7 mouse cellular contexts compared by ENCODE assay signal in the genomic region with DNA sequence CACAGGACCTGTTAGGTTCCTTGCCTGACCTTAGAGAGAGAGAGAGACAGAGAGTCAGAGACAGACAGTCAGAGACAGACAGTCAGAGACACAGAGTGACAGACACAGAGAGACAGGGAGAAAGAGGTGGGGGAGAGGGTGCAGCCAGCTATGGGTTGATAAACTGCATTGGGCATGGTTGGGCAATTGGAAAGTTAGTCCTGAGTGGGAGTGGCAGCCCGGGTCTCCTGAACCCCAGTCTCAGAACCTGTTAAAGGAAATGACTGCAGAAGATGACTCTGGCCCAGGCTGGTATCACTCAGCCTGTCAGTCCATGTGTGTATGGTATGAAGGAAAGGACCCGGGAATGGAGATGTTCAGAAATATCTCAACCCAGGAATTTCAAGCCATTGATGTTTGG. TPM values are rescaled to one million over a fixed set of nuclear protein-coding genes. Genes with fewer than 3 reads are reported as not detected.
A peak's percentile ranks its signal among the peaks of the same experiment; 100 is the strongest.
DNase-seq lines count a peak whose midpoint lies in the region; ATAC-seq and TF ChIP-seq lines count a peak whose summit lies in the region.

No protein-coding gene starts in this region.

- H3K9me3 ChIP-seq in embryonic facial prominence, embryonic 14.5 days (ENCODE audit: control insufficient read depth, low read length), result no peaks in the 10 kb centered on the region
- no peaks in the 10 kb centered on the region for H3K9me3 ChIP-seq in hindbrain, embryonic 16.5 days (ENCODE audit: control insufficient read depth, low read length)
- no peaks in the 10 kb centered on the region for H3K9me3 ChIP-seq in midbrain, postnatal 0 days (ENCODE audit: low read length)

- H3K4me3 ChIP-seq in layer of hippocampus, adult 2 months, result peak overlapping the region; percentile 89
- peak overlapping the region; percentile 81 for H3K4me3 ChIP-seq in embryonic facial prominence, embryonic 14.5 days (ENCODE audit: low read depth, low read length)
- H3K4me3 ChIP-seq in hindbrain, embryonic 16.5 days (ENCODE audit: low read length), result no peak overlapping the region
- peak overlapping the region; percentile 62 for H3K4me3 ChIP-seq in midbrain, postnatal 0 days (ENCODE audit: low read depth, low read length)

- H3K27ac ChIP-seq in layer of hippocampus, adult 2 months, result peak overlapping the region; percentile 99
- no peak overlapping the region for H3K27ac ChIP-seq in embryonic facial prominence, embryonic 14.5 days (replicated peaks; ENCODE audit: low read depth, low read length)
- no peak overlapping the region for H3K27ac ChIP-seq in hindbrain, embryonic 16.5 days (ENCODE audit: low read depth, low read length)
- no peak overlapping the region for H3K27ac ChIP-seq in midbrain, postnatal 0 days (ENCODE audit: low read depth, low read length)

- no peak for DNase-seq in layer of hippocampus, adult 2 months (ENCODE audit: low spot score in 2 of 2)
- no peak for DNase-seq in layer of hippocampus, postnatal 10 days (ENCODE audit: low spot score in 2 of 2)
- DNase-seq in embryonic facial prominence, embryonic 14.5 days (ENCODE audit: low spot score), result no peak
- DNase-seq in midbrain, postnatal 0 days (ENCODE audit: low spot score), result no peak
- DNase-seq in embryo, embryonic 9.5 days (ENCODE audit: extremely low spot score), result no peak

- peaks cover 29% of the 10 kb centered on the region for H3K36me3 ChIP-seq in embryonic facial prominence, embryonic 14.5 days (ENCODE audit: control insufficient read depth, insufficient read depth, low read length)
- H3K36me3 ChIP-seq in hindbrain, embryonic 16.5 days (ENCODE audit: control insufficient read depth, insufficient read depth, low read length), result no peaks in the 10 kb centered on the region
- 0 out of 2 replicates have a peak, but pooled peaks cover 6% of the 10 kb centered on the region for H3K36me3 ChIP-seq in midbrain, postnatal 0 days (ENCODE audit: insufficient read depth, low read length)

- TF ChIP-seq CTCF in layer of hippocampus, adult 2 months (conservative IDR thresholded peaks at IDR 0.05), result no peak
- no peak for TF ChIP-seq CTCF in midbrain, postnatal 0 days (IDR thresholded peaks at IDR 0.05)

- peaks cover 14% of the 10 kb centered on the region for H3K4me1 ChIP-seq in embryonic facial prominence, embryonic 14.5 days (ENCODE audit: control insufficient read depth, insufficient read depth, low read length)
- peaks cover 25% of the 10 kb centered on the region for H3K4me1 ChIP-seq in hindbrain, embryonic 16.5 days (ENCODE audit: control insufficient read depth, insufficient read depth, low read depth, low read length)
- H3K4me1 ChIP-seq in midbrain, postnatal 0 days (ENCODE audit: insufficient read depth, low read length), result no peaks in the 10 kb centered on the region

- no peak for ATAC-seq in embryonic facial prominence, embryonic 14.5 days (ENCODE audit: low read depth)
- ATAC-seq in hindbrain, embryonic 16.5 days, result no peak
- ATAC-seq in midbrain, postnatal 0 days (ENCODE audit: low FRiP score), result no peak
- no peak for ATAC-seq in activated CD4-positive, CD25-positive, alpha-beta regulatory T cell, adult 4 months

- H3K27me3 ChIP-seq in embryonic facial prominence, embryonic 14.5 days (replicated peaks; ENCODE audit: control insufficient read depth, insufficient read depth, low read length), result 0 out of 2 replicates have a peak, but pooled peaks cover under 1% of the 10 kb centered on the region
- H3K27me3 ChIP-seq in hindbrain, embryonic 16.5 days (replicated peaks; ENCODE audit: control insufficient read depth, insufficient read depth, low read length), result no peaks in the 10 kb centered on the region
- H3K27me3 ChIP-seq in midbrain, postnatal 0 days (ENCODE audit: insufficient read depth, low read length), result no peaks in the 10 kb centered on the region

- WGBS in embryonic facial prominence, embryonic 14.5 days, result 55% methylated on average over 2 of the region's 2 CpGs
- WGBS in hindbrain, embryonic 16.5 days, result 83% methylated on average over 2 of the region's 2 CpGs
- WGBS in midbrain, postnatal 0 days, result 77% methylated on average over 2 of the region's 2 CpGs

- H3K4me2 ChIP-seq in embryonic facial prominence, embryonic 14.5 days (ENCODE audit: low read depth, low read length), result peak overlapping the region; percentile 92
- H3K4me2 ChIP-seq in hindbrain, embryonic 16.5 days (ENCODE audit: low read length), result peak overlapping the region; percentile 95
- H3K4me2 ChIP-seq in midbrain, postnatal 0 days (ENCODE audit: low read depth, low read length, poor library complexity, severe bottlenecking), result peak overlapping the region; percentile 95

- H3K9ac ChIP-seq in embryonic facial prominence, embryonic 14.5 days (ENCODE audit: low read depth, low read length), result peak overlapping the region; percentile 93; the same call in 1 of the 2 replicates
- H3K9ac ChIP-seq in hindbrain, embryonic 16.5 days (ENCODE audit: low read depth, low read length), result no peak overlapping the region; the same call in 1 of the 2 replicates
- H3K9ac ChIP-seq in midbrain, postnatal 0 days (replicated peaks; ENCODE audit: low read length, poor library complexity, severe bottlenecking), result no peak overlapping the region

RNA-seq across cellular contexts. Expression of a gene that starts 2.1 kb away (rescaled TPM):
- total RNA-seq in layer of hippocampus, adult 2 months (2021), result 10 to 100 TPM; 20.4 to 20.5 TPM
- total RNA-seq in layer of hippocampus, postnatal 10 days (2021), result 10 to 100 TPM; 12.8 to 12.9 TPM
- polyA plus RNA-seq in embryonic facial prominence, embryonic 14.5 days (2014; fragmentation: Nextera tagmentation; extraction: Ambion mirVana), result 18.1 and 21.4 TPM in 2 replicates
- polyA plus RNA-seq in hindbrain, embryonic 16.5 days (2015; fragmentation: Nextera tagmentation; extraction: Ambion mirVana), result 8.0 and 9.8 TPM in 2 replicates
- total RNA-seq in midbrain, postnatal 0 days (2014; rRNA removed), result 10.6 and 12.3 TPM in 2 replicates
- polyA plus RNA-seq in midbrain, postnatal 0 days (2015; fragmentation: Nextera tagmentation; extraction: Ambion mirVana), result 8.1 and 10.9 TPM in 2 replicates
- 10 to 100 TPM; 11.0 to 23.3 TPM for polyA plus RNA-seq in activated CD4-positive, CD25-positive, alpha-beta regulatory T cell, adult 4 months (2017; shearing (Covaris generic))
